Mouse (Mus musculus) kidney, postnatal 36 days (tissue): ENCODE measurements around the gene Socs1.
A peak's percentile ranks its signal among the peaks of the same experiment; 100 is the strongest.

ENCODE experiments used
- DNase-seq, 2 experiments: peaks; one replicate each; pipeline ENCODE4 v3.0.0; 2021 to 2022; ENCODE audit warnings: mixed read lengths in 2 of 2

Socs1 gene

GRCm38 (mm10) chr16:10786288-10786687 is 952 bp upstream of the Socs1 start:
- peak; percentile 88 to 89 for DNase-seq

GRCm38 (mm10) chr16:10784793-10785370 is 454 bp downstream of the Socs1 start:
- peak; percentile 86 to 94 for DNase-seq

- DNase-seq: peak; percentile 9 to 61
These were observed 1.2 kb downstream of the Socs1 start for GRCm38 (mm10) chr16:10783883-10784792.

- no peak for DNase-seq
These were observed 1.9 kb downstream of the Socs1 start for GRCm38 (mm10) chr16:10783451-10783850.

GRCm38 (mm10) chr16:10783152-10783434 is 2.2 kb downstream of the Socs1 start:
- DNase-seq: no peak

- DNase-seq: peak; percentile 15 to 22
These were observed 2.8 kb downstream of the Socs1 start for GRCm38 (mm10) chr16:10782377-10783151.

GRCm38 (mm10) chr16:10781862-10782371 is 3.4 kb downstream of the Socs1 start:
- DNase-seq: no peak

- DNase-seq: no peak
These were observed 4.7 kb downstream of the Socs1 start for GRCm38 (mm10) chr16:10780631-10781120.

- peak in 1 of 2 experiments; percentile 10 for DNase-seq
These were observed 7.7 kb downstream of the Socs1 start for GRCm38 (mm10) chr16:10777579-10778160.

GRCm38 (mm10) chr16:10776322-10776721 is 9.0 kb downstream of the Socs1 start:
- DNase-seq: no peak

- no peak for DNase-seq
These were observed 10.6 kb downstream of the Socs1 start for GRCm38 (mm10) chr16:10774726-10775125.

- no peak for DNase-seq
These were observed 11.8 kb downstream of the Socs1 start for GRCm38 (mm10) chr16:10773543-10773942.

- no peak for DNase-seq
These were observed 13.4 kb downstream of the Socs1 start for GRCm38 (mm10) chr16:10771769-10772510.

- DNase-seq: no peak
These were observed 14.6 kb downstream of the Socs1 start for GRCm38 (mm10) chr16:10770531-10771325.

GRCm38 (mm10) chr16:10769661-10770060 is 15.7 kb downstream of the Socs1 start:
- no peak for DNase-seq

- DNase-seq: peak in 1 of 2 experiments; percentile 8
These were observed 16.5 kb downstream of the Socs1 start for GRCm38 (mm10) chr16:10768821-10769220.

GRCm38 (mm10) chr16:10767158-10767557 is 18.2 kb downstream of the Socs1 start:
- DNase-seq: peak; percentile 83 to 91

- DNase-seq: no peak
These were observed 21.0 kb downstream of the Socs1 start for GRCm38 (mm10) chr16:10764323-10764722.

GRCm38 (mm10) chr16:10763540-10764264 is 21.6 kb downstream of the Socs1 start:
- DNase-seq: no peak

- no peak for DNase-seq
These were observed 22.7 kb downstream of the Socs1 start for GRCm38 (mm10) chr16:10762569-10763180.
